8 mouse cellular contexts compared by ENCODE assay signal in the genomic region with DNA sequence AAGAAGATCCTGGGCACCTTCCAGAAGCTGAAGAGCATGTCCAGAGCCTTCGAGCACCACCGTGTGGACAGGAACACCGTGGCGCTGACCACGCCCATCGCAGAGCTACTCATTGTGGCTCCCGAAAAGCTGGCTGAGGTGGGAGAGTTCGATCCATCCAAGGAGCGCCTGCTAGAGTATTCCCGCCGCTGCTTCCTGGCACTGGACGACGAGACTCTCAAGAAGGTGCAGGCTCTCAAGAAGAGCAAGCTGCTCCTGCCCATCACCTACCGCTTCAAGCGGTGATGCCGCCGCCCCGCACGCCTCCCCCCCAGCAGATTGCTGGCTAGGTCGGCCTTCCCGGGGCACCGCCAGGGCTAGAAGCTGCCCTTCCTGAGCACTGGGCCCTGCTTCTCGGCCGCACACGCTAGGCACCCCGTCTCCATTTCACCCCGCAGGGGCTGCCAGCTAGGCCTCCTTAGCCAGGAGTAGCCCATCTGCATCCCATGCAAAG. TPM values are rescaled to one million over a fixed set of nuclear protein-coding genes. Genes with fewer than 3 reads are reported as not detected.
DNase-seq lines count a peak whose midpoint lies in the region; ATAC-seq and TF ChIP-seq lines count a peak whose summit lies in the region.

No protein-coding gene starts in this region.

- H3K36me3 ChIP-seq in ES-Bruce4 (ENCODE audit: control insufficient read depth, insufficient read depth, low read length, poor library complexity, severe bottlenecking) = no peaks in the 10 kb centered on the region
- peaks cover 1% of the 10 kb centered on the region; the same call in 1 of the 2 replicates for H3K36me3 ChIP-seq in heart, embryonic 13.5 days
- no peaks in the 10 kb centered on the region for H3K36me3 ChIP-seq in neural tube, embryonic 14.5 days (ENCODE audit: control insufficient read depth, insufficient read depth, low read length)

- peak overlapping the region; percentile 95 for H3K27ac ChIP-seq in ES-Bruce4 (ENCODE audit: insufficient read depth, low read length)
- H3K27ac ChIP-seq in heart, embryonic 13.5 days (replicated peaks) = peak overlapping the region; percentile 99
- H3K27ac ChIP-seq in neural tube, embryonic 14.5 days (ENCODE audit: low read depth, low read length) = peak overlapping the region; percentile 97

- WGBS in heart, embryonic 13.5 days = 3% methylated on average over 27 of the region's 27 CpGs
- 2% methylated on average over 27 of the region's 27 CpGs for WGBS in lung, adult 2 months
- WGBS in neural tube, embryonic 14.5 days = 2% methylated on average over 27 of the region's 27 CpGs

- peak overlapping the region; percentile 87 for H3K4me3 ChIP-seq in ES-Bruce4 (ENCODE audit: low read depth, low read length)
- H3K4me3 ChIP-seq in heart, embryonic 13.5 days = peak overlapping the region; percentile 88
- H3K4me3 ChIP-seq in lung, adult 2 months (replicated peaks; ENCODE audit: extremely low read depth, low read depth, low read length) = peak overlapping the region; percentile 29
- H3K4me3 ChIP-seq in neural tube, embryonic 14.5 days (ENCODE audit: low read depth, low read length) = peak overlapping the region; percentile 68

- no peak for ATAC-seq in heart, embryonic 13.5 days (ENCODE audit: extremely low read depth, insufficient number of reproducible peaks, low FRiP score, low TSS enrichment)
- no peak for ATAC-seq in neural tube, embryonic 14.5 days (ENCODE audit: low read depth)

- no peak for TF ChIP-seq POLR2A in ES-Bruce4 (IDR thresholded peaks at IDR 0.05; ENCODE audit: insufficient read depth, low read length)
- TF ChIP-seq POLR2A in lung, adult 2 months (IDR thresholded peaks at IDR 0.05; ENCODE audit: borderline replicate concordance, extremely low read depth, low read depth, low read length) = no peak

- H3K9ac ChIP-seq in ES-Bruce4 (ENCODE audit: low read depth, poor library complexity, severe bottlenecking) = peak overlapping the region; percentile 93
- peak overlapping the region; percentile 97 for H3K9ac ChIP-seq in heart, embryonic 13.5 days
- H3K9ac ChIP-seq in neural tube, embryonic 14.5 days (replicated peaks; ENCODE audit: low read depth, low read length) = peak overlapping the region; percentile 63

- H3K9me3 ChIP-seq in ES-Bruce4 (replicated peaks; ENCODE audit: control insufficient read depth, insufficient read depth, low read length, poor library complexity, severe bottlenecking) = no peaks in the 10 kb centered on the region
- H3K9me3 ChIP-seq in heart, embryonic 13.5 days = no peaks in the 10 kb centered on the region
- no peaks in the 10 kb centered on the region for H3K9me3 ChIP-seq in neural tube, embryonic 14.5 days (ENCODE audit: control insufficient read depth, low read length)

- H3K4me2 ChIP-seq in heart, embryonic 13.5 days = peak overlapping the region; percentile 96
- H3K4me2 ChIP-seq in neural tube, embryonic 14.5 days (ENCODE audit: low read depth, low read length) = peak overlapping the region; percentile 72

- no peaks in the 10 kb centered on the region for H3K27me3 ChIP-seq in ES-Bruce4 (ENCODE audit: control insufficient read depth, insufficient read depth, low read length, poor library complexity, severe bottlenecking)
- peaks cover 42% of the 10 kb centered on the region for H3K27me3 ChIP-seq in heart, embryonic 13.5 days (replicated peaks)
- peaks cover 13% of the 10 kb centered on the region for H3K27me3 ChIP-seq in neural tube, embryonic 14.5 days (ENCODE audit: control insufficient read depth, insufficient read depth, low read length)

- no peak for TF ChIP-seq EP300 in ES-Bruce4 (IDR thresholded peaks at IDR 0.05; ENCODE audit: insufficient read depth, low read depth, low read length)

- peaks cover 6% of the 10 kb centered on the region for H3K4me1 ChIP-seq in ES-Bruce4 (ENCODE audit: control insufficient read depth, insufficient read depth, low read length)
- peaks cover 40% of the 10 kb centered on the region for H3K4me1 ChIP-seq in heart, embryonic 13.5 days
- peaks cover 4% of the 10 kb centered on the region for H3K4me1 ChIP-seq in lung, adult 2 months (ENCODE audit: control insufficient read depth, insufficient read depth, low read length)
- H3K4me1 ChIP-seq in neural tube, embryonic 14.5 days (ENCODE audit: control insufficient read depth, insufficient read depth, low read length) = peaks cover 36% of the 10 kb centered on the region

- peak; percentile 76 for TF ChIP-seq CTCF in ES-Bruce4 (IDR thresholded peaks at IDR 0.05; ENCODE audit: low read depth, low read length)
- TF ChIP-seq CTCF in lung, adult 2 months (IDR thresholded peaks at IDR 0.05; ENCODE audit: insufficient read depth, low read length) = peak; percentile 73

- peak; percentile 61 for DNase-seq in c-Kit-positive CD71-negative TER-119-negative erythroid progenitor cells, embryonic 14.5 days (ENCODE audit: low read depth)
- peak; percentile 62 for DNase-seq in fibroblast of lung, adult 2 months (ENCODE audit: low read depth)
- peak; percentile 90 for DNase-seq in kidney, postnatal 10 days
- peak; percentile 71 for DNase-seq in lung, adult 2 months
- DNase-seq in testis, postnatal 10 days (ENCODE audit: low spot score) = peak; percentile 90

RNA-seq across cellular contexts. Expression of a gene that starts 1.7 kb away (rescaled TPM):
- 236 and 262 TPM in 2 replicates for polyA plus RNA-seq in ES-Bruce4 (2011; ENCODE audit: insufficient read depth, insufficient read length, low read depth, missing spikeins)
- polyA plus RNA-seq in heart, embryonic 13.5 days (2015; fragmentation: Nextera tagmentation; extraction: Ambion mirVana) = 69.8 and 77.4 TPM in 2 replicates
- polyA plus RNA-seq in lung, adult 2 months (2012; rRNA removed) = 145 and 189 TPM in 2 replicates
- polyA plus RNA-seq in neural tube, embryonic 14.5 days (2014; fragmentation: Nextera tagmentation; extraction: Ambion mirVana) = 83.0 and 84.2 TPM in 2 replicates

RNA-seq across cellular contexts. Expression of a gene that starts 8.9 kb away (rescaled TPM):
- polyA plus RNA-seq in ES-Bruce4 (2011; ENCODE audit: insufficient read depth, insufficient read length, low read depth, missing spikeins) = 14.0 and 16.0 TPM in 2 replicates
- polyA plus RNA-seq in heart, embryonic 13.5 days (2015; fragmentation: Nextera tagmentation; extraction: Ambion mirVana) = 16.4 and 18.7 TPM in 2 replicates
- 36.0 and 37.9 TPM in 2 replicates for polyA plus RNA-seq in lung, adult 2 months (2012; rRNA removed)
- polyA plus RNA-seq in neural tube, embryonic 14.5 days (2014; fragmentation: Nextera tagmentation; extraction: Ambion mirVana) = 102 and 111 TPM in 2 replicates

RNA-seq across cellular contexts. Expression of a gene that starts 19.8 kb away (rescaled TPM):
- 68.8 and 69.1 TPM in 2 replicates for polyA plus RNA-seq in ES-Bruce4 (2011; ENCODE audit: insufficient read depth, insufficient read length, low read depth, missing spikeins)
- 50.2 and 51.4 TPM in 2 replicates for polyA plus RNA-seq in heart, embryonic 13.5 days (2015; fragmentation: Nextera tagmentation; extraction: Ambion mirVana)
- 151 and 160 TPM in 2 replicates for polyA plus RNA-seq in lung, adult 2 months (2012; rRNA removed)
- 97.9 and 112 TPM in 2 replicates for polyA plus RNA-seq in neural tube, embryonic 14.5 days (2014; fragmentation: Nextera tagmentation; extraction: Ambion mirVana)

RNA-seq across cellular contexts. Expression of a gene that starts 22.0 kb away (rescaled TPM):
- polyA plus RNA-seq in ES-Bruce4 (2011; ENCODE audit: insufficient read depth, insufficient read length, low read depth, missing spikeins) = 0.30 TPM in 1 of 2 replicates, not detected in the other
- 5.4 and 5.7 TPM in 2 replicates for polyA plus RNA-seq in heart, embryonic 13.5 days (2015; fragmentation: Nextera tagmentation; extraction: Ambion mirVana)
- 5.2 and 6.9 TPM in 2 replicates for polyA plus RNA-seq in lung, adult 2 months (2012; rRNA removed)
- polyA plus RNA-seq in neural tube, embryonic 14.5 days (2014; fragmentation: Nextera tagmentation; extraction: Ambion mirVana) = 6.6 and 8.5 TPM in 2 replicates

RNA-seq across cellular contexts. Expression of a gene that starts 26.4 kb away (rescaled TPM):
- 1.9 TPM in 1 of 2 replicates, not detected in the other for polyA plus RNA-seq in ES-Bruce4 (2011; ENCODE audit: insufficient read depth, insufficient read length, low read depth, missing spikeins)
- not detected in 2 replicates for polyA plus RNA-seq in heart, embryonic 13.5 days (2015; fragmentation: Nextera tagmentation; extraction: Ambion mirVana)
- not detected in 2 replicates for polyA plus RNA-seq in lung, adult 2 months (2012; rRNA removed)
- polyA plus RNA-seq in neural tube, embryonic 14.5 days (2014; fragmentation: Nextera tagmentation; extraction: Ambion mirVana) = not detected in 2 replicates

Comparison
In these comparisons a context has a peak if more than half of its experiments do, and no peak if none do; other contexts are left out.
1. H3K4me3 ChIP-seq: peak in every context shown above with its lines; median percentile 88 in heart, embryonic 13.5 days; 87 in ES-Bruce4; 68 in neural tube, embryonic 14.5 days; 29 in lung, adult 2 months.